Mouse (Mus musculus) CH12.LX (cell line): Measurements from ENCODE around the gene Gli3.

ENCODE experiments used
- KAT2A ChIP-seq: IDR thresholded peaks from 2 replicates; pipeline ENCODE4 v1.6.1; 2012; ENCODE audit warnings: low read length, improper control_type of control experiment, inconsistent platforms; ENCODE audit not compliant: insufficient replicate concordance
- MAFK ChIP-seq: IDR thresholded peaks from 2 replicates; pipeline ENCODE4 v1.6.1; 2011; ENCODE audit warnings: low read length, improper control_type of control experiment; ENCODE audit not compliant: insufficient replicate concordance
- MXI1 ChIP-seq: IDR thresholded peaks from 2 replicates; pipeline ENCODE4 v1.6.1; 2011; ENCODE audit warnings: mild to moderate bottlenecking, low read depth, low read length, improper control_type of control experiment
- SIN3A ChIP-seq: IDR thresholded peaks from 2 replicates; pipeline ENCODE4 v1.6.1; 2012; ENCODE audit warnings: low read length, improper control_type of control experiment, inconsistent platforms
- UBTF ChIP-seq: IDR thresholded peaks from 2 replicates; pipeline ENCODE4 v1.6.1; 2012; ENCODE audit warnings: low read depth, mild to moderate bottlenecking, inconsistent platforms, low read length, improper control_type of control experiment, moderate library complexity

DNA sequence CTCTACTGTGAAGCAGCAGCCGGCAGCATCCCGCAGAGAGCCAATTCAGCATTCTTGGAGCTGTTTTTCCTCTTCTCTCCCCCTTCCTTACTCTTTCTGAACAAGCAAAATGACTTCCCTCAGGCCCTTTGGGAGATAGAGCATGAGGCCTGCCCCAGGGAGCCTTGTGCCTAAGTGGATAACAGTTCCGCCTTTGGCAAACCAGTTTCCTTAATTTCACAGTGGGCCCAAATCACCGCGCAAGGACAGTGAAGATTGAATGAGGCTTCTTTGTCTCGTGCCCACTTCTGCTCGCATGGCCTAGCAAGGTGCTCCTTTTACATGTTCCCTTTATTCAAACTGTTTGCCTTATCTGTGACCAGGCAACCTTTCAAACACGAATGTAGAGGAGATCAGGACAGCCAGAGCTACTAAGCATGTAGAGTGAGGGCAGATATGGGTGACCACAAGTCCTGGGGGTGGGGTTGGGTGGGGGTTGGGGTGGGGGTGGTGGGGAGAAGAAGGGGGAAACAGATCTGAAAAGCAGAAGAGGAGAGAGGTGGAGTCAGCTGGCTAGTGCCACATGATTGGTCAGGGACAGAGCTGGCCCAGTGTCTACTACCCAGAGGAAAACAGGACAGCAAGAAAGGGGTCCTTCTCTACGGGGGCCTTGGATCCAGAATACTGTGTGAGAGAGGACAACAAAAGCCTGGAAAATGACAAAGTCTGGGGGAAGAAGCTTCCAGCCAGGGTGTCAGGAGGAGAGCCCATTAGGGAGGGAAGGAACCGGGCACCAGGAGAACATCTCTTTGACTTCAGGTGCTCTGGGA, 296.8 kb downstream of the Gli3 start:
- TF ChIP-seq SIN3A (no peak), MAFK (no peak), KAT2A (no peak), MXI1 (no peak), UBTF (no peak)
